Mouse (Mus musculus): ENCODE data around the gene Adgrv1. TPM values are rescaled to one million over a fixed set of nuclear protein-coding genes. Genes with fewer than 3 reads are reported as not detected.
"Not testable (repeated sequence)": the region's sequence is repeated elsewhere in the genome, so short reads cannot be mapped to it uniquely, and the experiment has no call there.

Adgrv1 gene
- 1.5 and 1.9 TPM in 2 replicates for total RNA-seq (2021)
- long read RNA-seq, experiment 1, partial matches to known transcripts = 0 of 5 reads
- long read RNA-seq, experiment 1, other reads (novel, unspliced or antisense) = 4 of 5 reads
- long read RNA-seq, experiment 2, partial matches to known transcripts = 1 of 3 reads
- long read RNA-seq, experiment 2, other reads (novel, unspliced or antisense) = 0 of 3 reads

DNA sequence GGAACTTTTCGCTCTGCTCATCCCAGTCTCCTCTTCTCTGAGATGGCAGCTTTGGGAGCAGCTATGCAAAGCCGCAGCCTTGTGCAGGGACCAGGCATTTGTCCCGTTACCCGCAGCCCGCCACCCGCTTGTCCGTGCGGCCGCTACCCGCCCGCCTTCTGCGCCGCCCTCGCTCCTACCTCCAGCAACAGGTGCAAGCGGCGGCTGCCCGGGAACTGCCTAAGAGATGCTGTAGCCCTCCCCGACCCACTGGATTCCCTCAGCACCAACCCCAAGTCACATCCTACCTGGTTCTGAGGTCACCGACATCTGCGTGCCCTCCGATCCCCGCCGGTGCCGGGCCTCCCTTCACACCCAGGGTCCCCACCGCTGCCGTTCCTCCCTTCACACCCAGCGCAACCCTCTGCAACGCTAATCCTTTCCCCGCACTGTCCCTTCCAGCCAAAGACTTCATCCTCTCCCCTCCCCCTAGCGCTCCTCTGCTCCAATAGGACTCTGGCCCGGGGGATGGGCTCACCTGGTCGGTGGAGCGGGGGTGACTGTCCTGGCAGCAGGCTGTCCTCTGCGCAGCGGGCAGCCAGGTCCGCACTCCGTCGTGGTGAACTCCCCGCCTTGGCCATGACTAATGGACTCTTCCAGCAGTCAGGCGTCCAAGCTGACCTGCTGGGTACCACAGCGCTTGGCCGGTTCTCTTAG lies at the start of gene Adgrv1:
Gene Adgrv1 (minus strand): TSS at position 435 of the 696 bp plus-strand sequence.
- peak; percentile 92 for DNase-seq

DNA sequence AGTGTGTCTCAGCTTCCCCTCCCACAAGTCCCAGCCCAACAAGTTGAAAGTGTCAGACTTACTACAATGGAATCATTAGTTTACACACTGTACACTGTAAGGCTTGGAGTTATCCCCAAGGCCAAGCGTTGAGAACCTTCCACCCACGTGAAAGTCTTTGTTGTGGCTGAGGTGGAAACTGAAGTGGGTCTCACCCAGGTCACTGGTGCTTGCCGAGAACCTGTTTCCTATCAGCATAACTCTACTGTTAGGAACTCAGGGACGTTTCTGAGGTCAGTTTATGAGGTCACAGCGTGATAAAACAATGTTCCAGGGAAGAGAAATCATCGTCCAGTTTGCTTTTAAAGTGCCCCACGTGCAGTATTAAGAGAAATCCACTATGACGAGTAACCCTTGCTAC lies 42.4 kb upstream of the Adgrv1 start:
- peak; percentile 15 for DNase-seq

DNA sequence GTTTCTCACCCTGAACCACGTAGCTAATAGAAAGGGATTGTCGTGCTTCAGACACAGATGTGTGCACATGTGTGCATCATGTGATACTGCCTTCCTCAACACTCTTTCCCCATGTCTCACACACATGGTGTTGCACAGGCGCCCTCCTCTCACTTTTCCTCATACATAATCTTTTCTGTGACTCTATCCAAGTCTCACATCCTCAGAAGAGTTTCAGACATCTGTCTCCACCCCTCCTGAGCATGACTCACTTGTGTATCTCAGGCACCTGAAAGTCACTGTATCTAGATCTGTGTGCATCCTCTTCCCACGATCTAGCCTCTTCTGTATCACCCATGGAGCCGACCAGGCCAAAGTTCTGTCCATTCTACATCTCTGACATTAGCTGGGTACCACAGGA lies 34.8 kb upstream of the Adgrv1 start:
- no peak for DNase-seq

DNA sequence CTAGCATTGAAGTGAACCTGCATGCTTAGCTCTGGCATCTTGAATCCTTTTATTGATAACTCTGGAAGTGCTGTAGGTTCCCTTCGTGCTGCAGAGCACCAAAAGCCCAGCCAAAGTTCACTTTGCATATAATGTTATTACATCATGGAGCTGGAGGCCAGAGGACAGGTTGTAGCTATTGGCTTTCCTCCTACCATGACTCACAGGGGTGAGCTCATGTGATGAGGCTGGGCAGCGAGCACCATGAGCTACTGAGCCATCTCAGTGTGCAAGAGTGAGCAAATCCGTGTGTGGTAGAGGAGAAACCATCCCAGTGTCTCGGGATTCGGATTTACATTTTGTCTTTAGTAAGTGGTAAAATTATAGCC lies 31.4 kb upstream of the Adgrv1 start:
- DNase-seq = peak; percentile 40

DNA sequence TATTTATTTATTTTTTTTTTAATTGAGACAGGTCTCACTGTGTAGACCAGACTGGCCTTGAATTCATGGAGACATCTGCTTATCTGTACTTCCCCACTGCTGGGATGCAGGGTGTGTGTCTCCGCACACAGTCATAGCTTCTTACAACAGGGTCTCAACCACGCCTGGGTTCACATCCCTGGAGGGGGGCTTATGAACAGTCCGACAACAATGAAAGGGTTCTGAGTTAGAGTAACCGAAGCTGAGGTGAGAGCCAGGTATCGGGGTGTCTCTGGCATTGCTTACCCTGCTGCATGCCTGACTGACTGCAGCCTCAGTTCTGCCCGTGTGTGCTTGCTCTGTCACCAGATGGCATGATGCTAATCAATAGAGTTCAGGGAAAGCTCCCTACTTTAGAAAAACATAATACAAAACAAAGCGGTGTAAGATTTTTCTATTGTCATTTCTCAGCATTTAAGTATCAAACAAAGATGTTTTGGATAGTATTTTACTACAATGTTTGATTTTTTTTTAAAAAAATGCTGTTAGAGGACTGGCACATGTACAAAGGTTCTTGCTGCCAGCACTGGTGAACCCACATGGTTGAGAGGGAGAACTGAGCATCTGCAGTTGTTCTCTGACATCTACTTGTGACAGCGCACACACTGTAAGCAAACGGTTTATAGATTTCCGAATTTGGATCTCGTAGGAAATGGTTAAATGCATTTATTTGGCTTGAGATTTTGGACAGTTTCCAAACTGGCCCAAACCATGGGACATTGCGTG lies 30.8 kb upstream of the Adgrv1 start:
- no peak for DNase-seq

DNA sequence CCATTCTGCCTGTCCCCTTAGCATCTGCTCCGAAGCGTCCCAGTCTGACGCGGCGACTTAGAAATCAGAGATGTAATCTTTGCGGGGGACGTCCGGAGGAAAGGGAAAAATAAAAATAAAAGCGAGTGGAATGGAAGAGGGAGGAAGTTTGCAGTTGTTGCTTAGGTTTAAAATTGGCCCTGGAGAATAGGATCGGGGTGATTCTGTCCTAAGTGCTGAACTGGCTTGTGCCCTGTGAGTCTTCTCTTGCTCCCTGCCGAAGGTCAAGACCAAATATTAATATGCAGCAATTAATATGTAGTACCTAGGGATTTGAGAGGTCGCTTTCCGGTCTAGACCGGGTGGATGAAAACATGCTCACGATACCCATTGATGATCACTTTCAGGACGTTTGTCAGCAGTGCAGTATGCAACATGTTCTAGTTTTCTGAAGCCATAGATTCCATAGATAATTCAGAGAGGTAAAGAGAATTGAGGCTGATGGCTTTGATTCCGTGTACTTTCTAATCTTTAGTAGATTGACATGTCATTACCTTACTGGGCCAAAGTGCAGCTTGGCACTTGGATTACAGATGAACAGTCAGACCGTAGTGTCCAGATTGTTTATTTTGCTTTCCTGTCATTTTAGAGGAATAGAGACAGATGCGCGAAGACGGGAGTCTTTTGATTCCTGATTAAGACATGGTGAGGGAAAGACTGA lies 25.2 kb upstream of the Adgrv1 start:
- DNase-seq = no peak

DNA sequence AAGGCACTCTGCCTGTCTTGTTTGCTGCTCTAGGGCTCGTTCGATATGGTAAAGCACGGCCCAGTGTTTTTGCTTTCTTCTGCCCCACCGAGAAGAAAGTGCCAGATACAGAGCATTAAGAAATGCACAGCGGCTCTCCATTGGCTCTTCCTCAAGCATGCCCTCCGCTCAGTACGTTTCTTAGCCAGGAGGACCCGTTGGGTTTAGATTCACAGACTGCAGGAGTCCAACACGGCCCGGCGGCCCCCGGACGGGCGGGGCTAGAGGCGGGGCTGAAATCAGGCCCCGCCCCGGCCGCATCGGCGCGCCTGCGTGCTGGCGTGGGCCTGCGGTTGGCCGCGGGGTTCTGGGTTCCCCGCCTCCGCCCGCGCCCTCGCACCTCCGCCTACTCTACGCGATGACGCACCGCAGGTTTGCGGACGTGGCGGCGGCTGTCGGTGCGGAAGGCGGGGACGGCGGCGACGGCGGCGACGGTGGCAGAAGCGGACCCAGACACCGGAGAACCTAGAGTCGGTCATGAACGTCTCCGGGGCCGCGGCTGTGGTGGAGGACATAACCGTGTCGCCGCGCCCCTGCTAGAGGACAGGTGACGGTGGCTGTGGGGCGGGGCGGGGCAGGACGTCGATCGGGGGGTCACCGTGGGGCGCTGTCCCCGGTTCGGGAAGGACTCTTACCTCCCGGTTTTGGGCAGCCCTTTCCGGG lies 24.5 kb upstream of the Adgrv1 start, which contains the start of gene Lysmd3:
Gene Lysmd3 (plus strand): TSS at position 313 of the 702 bp plus-strand sequence.
- peak; percentile 97 for DNase-seq

DNA sequence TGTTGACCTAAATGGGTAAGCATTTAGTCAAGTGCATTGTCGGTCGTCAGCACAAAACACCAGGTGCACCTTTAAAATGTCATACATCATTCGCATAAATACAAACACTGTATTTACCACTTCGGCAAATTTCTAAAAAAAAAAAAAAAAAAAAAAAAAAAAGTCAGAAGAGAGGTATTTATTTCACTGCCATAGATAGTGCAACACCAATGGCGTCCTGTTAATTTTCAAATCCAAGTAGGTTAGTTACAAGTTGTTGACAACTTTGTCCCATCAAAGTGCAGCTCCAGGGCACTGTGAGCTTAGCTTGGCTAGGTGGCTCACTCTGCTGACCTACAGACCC lies 24.0 kb upstream of the Adgrv1 start:
- DNase-seq = no peak

DNA sequence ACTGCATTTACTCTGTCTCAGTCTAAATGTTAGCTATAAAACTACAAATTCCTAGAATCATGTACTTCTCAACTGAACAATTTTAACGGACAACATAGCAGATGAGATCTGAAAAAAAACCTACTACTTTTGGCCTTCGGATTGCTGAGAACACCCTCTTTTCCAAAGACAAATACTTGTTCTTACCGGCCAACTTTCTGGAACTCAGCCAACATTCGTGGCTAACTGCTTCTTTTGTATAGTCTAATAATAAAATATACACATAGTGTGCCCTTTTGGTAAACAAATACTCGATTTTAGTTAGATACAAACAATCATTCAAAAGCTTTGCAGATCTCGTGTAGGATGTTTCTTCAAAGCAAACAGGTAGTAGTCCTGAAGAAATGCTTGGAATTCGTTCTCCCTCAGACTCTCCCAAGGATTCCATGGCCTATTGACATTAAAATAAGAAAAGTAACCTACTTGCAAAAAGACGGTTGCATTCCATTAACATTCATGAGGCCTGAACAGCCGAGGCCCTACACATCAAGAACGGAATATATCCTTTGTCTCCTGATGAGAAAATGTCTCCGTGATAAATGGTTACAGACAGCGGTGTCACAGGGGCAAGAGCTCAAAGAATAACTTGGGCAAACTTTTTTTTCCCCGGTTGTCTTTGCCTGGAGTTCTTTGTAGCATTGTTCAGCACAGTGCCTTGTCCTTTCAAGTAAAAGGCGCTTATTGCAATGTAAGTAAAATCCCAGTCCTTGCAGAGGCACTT lies 23.3 kb upstream of the Adgrv1 start:
- DNase-seq = peak; percentile 30

DNA sequence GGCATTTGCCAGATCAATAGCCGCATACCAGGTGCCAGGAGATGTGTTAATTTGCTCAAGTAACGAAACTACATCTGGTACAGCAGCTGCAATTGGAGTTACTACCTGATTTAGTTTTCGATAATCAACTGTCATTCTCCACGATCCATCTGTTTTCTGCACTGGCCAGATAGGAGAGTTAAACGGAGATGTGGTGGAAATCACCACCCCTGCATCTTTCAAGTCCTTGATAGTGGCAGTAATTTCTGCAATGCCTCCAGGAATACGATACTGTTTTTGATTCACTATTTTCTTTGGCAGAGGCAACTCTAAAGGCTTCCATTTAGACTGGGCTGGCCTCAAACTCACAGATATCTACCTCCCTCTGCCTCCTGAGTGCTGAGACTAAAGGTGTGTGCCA lies 17.4 kb upstream of the Adgrv1 start:
- not testable (repeated sequence) for DNase-seq

DNA sequence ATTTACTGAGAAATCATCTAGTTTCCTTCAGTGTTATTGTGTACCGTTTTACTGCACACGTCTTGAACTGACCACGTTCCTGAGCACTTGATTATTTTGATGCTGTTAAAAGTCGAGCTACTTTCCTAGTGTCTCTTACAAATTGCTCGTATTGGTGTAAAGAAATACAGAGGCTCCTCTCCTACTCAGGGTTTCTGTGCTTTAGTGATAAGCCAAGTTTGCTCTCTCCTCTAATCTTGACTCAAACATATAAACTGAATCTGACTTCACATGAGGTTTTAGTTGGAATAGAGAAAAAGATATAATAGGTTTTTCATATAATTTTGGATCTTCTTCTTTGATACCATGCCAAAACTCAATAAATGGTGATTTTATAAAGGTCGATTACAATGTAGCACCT lies 13.4 kb upstream of the Adgrv1 start:
- DNase-seq = no peak

DNA sequence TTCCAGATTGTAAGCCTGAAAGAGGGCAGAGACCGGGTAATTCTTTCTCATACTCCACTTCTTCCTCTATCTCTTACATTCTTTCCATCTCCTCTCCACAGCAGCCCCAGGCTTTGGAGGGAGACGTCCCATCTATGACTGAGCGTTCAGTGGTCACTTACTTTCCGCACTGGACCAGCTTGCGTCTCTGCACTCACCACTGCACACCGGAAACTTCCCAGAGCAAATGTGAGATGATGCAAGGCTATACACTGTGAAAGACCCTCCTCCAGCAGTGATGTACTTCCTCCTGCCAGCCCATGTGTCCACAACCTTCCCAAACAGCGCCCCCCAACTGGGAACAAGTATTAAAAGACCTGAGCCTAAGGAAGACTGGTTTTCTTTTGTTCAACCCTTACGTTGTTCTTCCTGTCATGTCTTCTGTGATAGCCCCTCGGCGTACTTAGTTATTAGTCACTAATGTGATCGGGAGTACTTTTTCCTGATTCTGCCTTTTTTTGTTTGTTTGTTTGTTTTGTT lies 11.2 kb upstream of the Adgrv1 start:
- no peak for DNase-seq

DNA sequence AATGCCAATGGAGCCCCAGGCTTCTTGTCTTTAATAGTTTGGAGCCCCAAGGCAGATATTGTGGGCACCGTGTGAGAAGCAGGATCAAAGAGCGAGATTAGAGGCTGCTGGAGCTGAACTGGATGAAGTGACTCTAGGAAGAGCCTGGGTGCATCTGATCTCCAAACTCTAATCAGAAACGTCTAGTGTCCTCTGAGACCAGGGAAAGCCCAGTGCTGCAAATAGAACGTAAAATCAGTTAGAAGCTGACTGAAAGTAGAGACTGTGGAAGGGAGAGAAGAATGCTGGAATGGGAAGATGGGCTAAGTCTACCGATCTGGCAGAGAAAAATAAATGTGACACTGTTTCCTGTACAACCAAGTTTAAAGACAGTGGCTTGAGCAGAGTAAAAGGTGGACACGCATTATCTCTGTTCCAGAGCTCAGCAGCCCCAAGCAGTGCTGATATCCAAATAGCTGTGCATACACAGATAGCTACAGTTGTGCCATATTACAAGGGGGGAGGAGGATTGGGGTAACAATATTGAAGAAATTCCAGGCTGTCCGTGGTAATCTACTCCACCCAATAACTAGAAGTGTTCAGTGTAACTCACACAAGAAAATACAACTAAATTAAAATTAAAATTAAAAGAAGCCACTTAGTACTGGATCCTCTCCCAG lies 9.7 kb upstream of the Adgrv1 start:
- DNase-seq = no peak

DNA sequence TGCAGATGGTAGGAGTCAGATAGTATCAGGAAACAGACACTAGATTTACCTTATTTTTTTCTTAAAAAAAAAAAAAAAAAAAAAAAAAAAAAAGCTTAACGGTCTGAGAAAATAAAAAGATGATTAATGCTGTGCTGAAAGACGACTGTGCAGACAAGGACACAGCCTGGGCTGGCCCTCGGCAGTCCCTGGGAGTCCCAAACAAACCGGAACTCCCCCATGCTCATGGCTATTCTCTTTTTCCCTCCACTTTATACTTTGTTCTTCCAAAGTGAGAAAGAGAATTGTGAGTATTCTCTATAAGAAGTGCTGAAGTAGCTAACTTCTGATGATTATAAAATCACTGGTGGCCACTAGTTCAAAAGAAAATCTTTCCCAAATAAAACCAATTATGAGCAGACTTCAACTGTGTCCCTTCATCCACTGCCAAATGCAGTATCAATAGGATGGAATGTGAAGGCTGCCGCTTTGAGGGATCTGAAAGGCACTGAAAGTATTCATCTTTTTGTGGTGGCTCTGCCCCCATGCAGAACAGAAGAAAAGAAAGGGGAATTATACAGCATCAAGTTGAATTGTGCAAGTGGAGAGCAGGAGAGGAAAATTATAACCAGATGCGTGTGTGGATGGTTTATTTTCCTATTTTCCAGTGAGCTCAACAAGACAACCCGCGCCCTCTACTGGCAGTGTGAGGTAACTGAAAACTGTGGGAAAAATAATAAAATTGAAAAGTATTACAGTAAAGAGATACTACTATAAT lies 8.5 kb upstream of the Adgrv1 start:
- peak; percentile 60 for DNase-seq

DNA sequence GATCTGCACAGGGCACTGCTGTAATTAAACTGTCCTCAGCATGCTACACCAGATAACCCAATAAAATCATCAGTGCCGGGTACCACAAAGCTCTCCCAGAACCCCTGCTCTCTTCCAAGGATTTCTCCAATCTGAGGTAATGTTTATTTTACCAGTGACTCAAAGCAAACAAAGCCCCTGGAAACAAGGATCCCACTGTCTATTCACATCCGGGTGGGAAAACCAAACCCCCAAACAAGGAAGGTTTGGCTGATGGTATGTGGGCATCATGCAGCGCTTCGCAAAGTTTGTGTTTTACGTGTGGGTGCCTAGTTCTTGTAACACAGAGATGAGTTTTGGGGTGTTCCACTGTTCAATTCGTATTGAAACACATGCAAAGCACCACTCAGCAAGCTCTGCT lies 7.9 kb upstream of the Adgrv1 start:
- no peak for DNase-seq

DNA sequence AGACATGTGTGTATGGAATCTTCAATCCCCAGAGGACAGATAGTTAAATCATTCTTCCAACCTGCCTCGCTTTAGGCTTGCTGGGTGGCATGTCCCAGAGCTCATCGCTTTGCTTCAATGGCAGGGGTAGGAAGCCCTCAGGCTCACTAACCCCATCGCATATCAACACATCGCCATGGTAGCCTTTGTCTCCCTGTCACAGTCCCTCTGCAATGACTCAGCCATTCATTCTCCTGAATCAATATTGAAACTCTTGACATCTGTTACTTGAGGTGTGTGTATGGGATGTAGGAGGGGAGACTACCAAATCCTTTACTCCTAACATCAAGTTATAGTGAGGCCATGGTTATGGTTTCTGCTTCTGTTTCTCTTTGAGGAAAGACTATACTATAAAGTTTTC lies 6.7 kb upstream of the Adgrv1 start:
- no peak for DNase-seq

DNA sequence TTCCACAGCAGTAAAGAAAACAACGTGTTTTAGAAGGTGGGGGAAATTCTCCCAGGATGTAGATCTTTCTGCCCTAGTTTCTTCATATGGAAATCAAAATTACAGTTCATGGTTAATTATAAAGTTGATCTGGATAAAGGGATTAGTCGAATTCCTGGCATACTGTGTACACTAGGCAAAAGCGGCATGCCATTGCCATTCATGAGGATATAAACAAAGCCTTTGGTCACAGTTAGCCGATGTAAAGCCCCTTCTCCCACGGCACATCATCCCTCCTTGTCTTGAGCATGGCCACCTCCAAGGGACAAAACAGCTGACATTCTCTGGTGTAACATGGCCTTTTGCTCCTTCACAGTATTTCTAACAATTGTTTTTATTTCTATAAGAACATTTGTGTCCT lies 2.4 kb downstream of the Adgrv1 start:
- no peak for DNase-seq

DNA sequence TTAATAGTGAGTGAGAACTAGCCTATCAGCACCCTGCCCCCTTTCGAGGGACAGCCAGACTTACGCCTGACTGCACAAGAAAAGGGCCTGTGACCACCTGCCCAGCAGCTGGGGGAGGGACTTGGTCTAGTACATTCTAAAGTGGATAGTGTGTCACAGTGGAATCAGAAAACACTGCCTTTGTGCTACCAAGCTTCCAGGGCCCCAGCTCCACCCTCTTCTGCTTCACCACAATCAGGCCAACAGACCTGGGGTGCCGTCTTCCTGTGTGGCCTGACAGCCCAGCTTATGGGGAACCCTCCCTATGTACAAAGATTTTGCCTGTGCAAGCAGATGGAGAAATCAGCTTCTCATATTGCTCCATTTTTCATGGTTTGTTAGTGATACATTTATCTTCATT lies 3.6 kb downstream of the Adgrv1 start:
- no peak for DNase-seq

DNA sequence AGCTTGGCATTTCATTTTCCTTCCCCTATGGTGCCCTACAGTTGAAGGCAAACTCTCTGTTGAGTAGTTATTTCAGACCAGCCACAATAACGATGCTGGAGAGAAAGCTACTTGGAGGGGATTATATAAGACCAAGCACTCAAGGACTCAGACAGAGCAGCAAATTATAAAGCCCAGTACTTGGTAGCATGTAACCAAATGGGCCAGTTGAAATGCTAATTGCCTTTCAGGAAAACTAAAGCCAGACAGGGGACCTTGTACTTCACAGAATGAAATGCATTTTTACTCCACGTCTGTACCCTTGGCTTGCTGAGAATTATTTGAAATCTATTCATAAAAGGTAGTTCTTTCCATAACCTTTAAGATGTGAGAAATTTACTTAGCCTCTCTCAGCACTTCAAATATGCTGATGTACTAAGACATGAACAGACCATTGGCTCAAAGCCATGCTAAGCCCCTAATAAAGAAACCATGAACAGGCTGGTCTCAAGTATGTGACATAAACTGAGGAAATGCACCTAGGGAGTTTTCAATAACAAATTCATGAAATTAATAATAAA lies 4.2 kb downstream of the Adgrv1 start:
- no peak for DNase-seq

DNA sequence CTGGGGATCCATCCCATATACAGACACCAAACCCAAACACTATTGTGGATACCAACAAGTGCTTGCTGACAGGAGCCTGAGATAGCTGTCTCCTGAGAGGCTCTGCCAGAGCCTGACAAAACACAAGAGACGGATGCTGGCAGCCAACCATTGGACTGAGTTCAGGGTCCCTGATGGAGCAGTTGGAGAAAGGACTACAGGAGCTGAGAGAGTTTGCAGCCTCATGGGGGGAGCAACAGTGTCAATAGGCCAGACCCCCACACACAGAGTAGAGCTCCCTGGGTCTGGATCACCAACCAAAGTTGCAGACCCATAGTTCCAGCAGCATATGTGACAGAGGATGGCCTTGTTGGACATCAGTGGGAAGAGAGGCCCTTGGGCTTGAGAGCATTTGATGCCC lies 5.1 kb downstream of the Adgrv1 start:
- DNase-seq = not testable (repeated sequence)
